Mouse (Mus musculus): ENCODE data around the gene Strc.

Gene Strc

DNA sequence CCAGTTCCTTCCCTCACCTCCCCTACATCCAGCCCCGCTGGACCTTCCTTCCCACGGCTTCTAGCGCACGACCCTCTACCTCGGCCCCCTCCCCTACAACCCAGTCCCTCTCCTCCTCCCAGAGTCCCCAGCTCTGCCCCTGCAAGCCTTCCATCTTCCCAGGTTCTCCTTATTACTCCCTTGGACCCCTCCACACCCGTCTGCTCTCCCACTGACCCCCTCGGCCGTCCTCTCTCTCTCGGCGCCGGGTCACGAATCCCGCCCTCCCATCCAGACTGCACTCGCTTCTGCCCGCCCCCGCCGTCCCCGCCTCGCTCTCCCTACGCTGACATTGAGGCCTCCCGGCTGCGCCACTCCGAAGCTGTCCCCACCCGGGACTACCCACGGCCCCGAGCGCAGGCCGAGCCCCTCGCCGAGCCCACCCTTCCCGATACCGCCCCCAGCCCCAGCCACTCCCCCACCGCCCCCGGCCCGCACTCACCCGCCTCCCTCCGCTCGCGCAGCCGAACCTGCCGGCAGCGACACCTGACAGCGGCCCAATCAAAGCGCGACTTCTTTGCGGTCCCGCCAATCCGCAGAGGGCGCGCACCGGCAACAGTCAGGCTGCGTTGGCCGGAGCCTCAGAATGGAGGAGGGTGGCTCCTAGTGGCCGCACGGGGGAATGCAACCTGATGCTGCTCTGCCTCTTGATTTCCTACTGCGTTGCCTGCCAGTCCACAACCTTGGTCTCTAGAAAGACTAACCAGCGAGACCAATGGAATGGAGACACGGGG is 32.0 kb downstream of the Strc start, which contains the start of gene Ppip5k1:
TSS of gene Ppip5k1 (minus strand) at position 577 of the 773 bp plus-strand sequence.
- in situ Hi-C loops (cut with MboI, MseI): no loop called here

GRCm38 (mm10) chr2:121354378-121354777 is 32.6 kb downstream of the Strc start:
- in situ Hi-C loops (cut with MboI, MseI): no loop called here

DNA sequence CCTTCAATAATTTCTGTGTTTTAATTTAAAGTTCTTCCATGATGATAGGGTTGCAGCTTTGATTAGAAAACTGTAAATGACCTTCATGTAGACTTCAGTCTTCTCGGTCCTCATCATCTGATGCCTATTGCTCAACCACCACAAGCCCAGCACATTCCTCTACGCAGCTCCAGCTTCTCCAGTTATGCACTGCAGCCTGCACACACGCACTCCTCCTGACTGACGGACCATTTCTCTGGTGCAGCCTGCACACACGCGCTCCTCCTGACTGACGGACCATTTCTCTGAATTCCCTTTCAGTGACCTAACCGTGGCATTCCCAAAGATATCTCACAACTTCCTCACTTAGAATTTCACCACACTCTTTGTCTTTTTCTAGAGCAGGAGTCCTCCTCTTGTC is 33.8 kb downstream of the Strc start:
- in situ Hi-C loops (cut with MboI, MseI): no loop called here

DNA sequence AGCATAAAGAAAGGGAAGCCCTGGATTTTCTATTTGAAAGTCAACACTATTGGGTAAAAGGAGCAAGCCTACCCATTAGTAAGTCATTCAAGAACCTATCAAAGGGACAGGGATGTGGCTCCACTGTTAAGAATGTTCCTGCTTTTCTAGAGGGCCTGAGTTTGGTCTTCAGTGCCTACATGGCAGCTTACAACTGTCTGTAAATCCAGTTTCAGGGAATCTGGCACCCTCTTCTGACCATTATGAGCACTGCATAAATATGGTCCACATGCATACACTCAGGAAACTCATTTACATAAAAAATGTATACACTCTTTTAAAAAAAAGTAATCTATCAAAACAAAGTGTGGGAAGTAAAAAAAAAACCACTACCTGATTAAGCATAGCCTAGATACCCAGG is 47.9 kb downstream of the Strc start:
- in situ Hi-C loops (cut with MboI, MseI): no loop called here

GRCm38 (mm10) chr2:121329492-121329891 is 57.5 kb downstream of the Strc start:
- in situ Hi-C loops (cut with MboI, MseI): no loop called here

DNA sequence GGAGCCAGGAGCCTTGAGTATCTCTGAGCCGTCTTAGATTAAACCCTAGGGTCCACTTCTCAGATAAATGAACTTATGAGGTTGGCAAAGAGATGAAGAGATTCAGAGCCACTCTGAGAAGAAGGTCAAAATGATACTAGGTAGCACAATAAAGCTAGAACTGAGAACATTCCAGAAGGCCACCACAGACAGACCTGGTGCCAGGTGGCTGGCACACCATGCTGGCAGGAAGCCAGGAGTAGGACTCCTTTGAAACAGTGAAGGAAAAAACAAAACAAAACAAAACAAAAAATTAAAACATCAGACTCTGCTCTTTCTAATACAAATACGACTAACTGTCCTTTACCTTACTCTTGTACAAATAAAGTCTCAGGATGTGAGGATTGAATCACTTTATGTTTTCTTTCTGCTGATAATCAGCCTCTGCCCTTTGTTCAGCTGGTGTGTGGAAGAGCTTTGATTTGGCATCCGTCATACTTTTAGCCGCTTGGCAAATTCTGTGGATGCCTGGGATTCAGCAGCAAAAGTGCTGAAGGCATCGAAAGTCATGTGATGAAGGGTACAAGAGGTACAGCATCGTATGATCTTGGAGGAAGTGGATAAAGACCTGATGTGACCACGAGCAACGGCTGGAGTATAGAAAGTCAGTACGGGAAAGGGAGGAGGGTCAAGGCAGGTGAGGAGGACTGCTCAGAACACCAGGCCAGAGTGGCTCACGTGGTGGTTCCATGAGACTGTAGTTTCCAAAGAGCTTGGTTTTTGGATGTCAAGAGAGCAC is 63.1 kb downstream of the Strc start:
- in situ Hi-C loops (cut with MboI, MseI): no loop called here

DNA sequence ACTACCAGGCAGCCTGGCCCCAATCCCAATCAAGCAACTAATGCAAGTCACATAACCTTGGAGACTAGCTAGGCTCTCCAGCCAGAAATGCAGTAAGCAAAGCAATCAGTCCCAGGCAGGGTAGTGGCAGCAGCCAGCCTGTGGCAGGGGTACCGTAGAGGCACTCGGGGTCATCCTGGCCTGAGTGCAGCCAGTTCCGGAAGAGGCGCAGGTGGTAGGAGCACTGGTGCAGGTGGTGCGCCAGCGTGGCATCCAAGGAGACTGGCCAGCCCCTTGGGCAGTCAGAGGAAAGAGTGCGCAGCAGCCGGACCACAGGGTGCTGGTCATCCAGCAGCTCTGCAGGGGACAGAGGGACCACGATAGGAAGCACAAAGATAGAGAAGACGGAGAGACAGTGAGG is 63.9 kb downstream of the Strc start:
- in situ Hi-C loops (cut with MboI, MseI): no loop called here

DNA sequence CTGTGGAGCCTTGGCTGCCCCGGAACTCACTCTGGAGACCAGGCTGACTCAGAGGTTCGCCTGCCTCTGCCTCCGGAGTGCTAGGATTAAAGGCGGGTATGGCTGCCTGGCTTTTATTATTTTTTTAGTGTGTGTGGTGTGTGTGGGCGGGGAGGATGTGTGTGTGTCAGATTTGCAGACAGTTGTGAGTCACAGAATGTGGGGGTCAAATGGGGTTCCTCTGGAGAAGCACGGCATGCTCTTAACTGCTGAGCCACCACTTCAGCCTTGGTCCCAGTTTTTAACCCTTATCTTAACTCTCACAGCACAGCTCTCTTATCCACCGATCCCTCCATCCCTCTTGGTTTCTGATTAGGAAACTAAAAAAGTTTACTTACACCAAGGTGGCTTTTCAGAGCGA is 70.7 kb downstream of the Strc start:
- in situ Hi-C loops (cut with MboI, MseI): no loop called here

Data from T-helper 1 cell (primary cell).